Mouse (Mus musculus) gastrocnemius, adult 2 months (tissue): ENCODE measurements around the gene Psors1c2. TPM values are rescaled to one million over a fixed set of nuclear protein-coding genes. Genes with fewer than 3 reads are reported as not detected.

Experiments
- DNase-seq: peaks from one replicate; pipeline ENCODE4 v3.0.0; 2022
- H3K27ac ChIP-seq: fragments of 200-600 bp; 2 replicates; pipeline ENCODE4 v1.8.1; 2022; ENCODE audit warnings: mild to moderate bottlenecking
- H3K4me3 ChIP-seq: fragments of 200-600 bp; 2 replicates; pipeline ENCODE4 v1.8.1; 2022; ENCODE audit warnings: mild to moderate bottlenecking, moderate library complexity
- CTCF ChIP-seq: fragments of 200-600 bp; IDR thresholded peaks from 2 replicates; pipeline ENCODE4 v1.8.1; 2022; ENCODE audit warnings: antibody characterized with exemption, mild to moderate bottlenecking, moderate library complexity
- intact Hi-C: fragments of 180-260 bp; cut with DNase I; formaldehyde crosslinking; loops from one replicate; pipeline ENCODE4 v1.15.1; 2025
- total RNA-seq, 2 experiments: library from RNA; stranded (reverse); gene quantifications; 2 replicates each; pipeline ENCODE4 v1.2.3; 2021

The Psors1c2 gene
- total RNA-seq, 2 experiments from 2014 or later: not detected

GRCm38 (mm10) chr17:35534343-35534742 lies 1.3 kb downstream of the Psors1c2 start:
- peak; percentile 92 for TF ChIP-seq CTCF
- intact Hi-C loops: no loop called here
- Histone ChIP-seq H3K4me3 (peak overlapping the region; percentile 63), H3K27ac (peak overlapping the region; percentile 48; the same call in 1 of the 2 replicates)
- peak; percentile 75 for DNase-seq

- no peak overlapping the region for H3K4me3 ChIP-seq
- H3K27ac ChIP-seq: no peak overlapping the region
- DNase-seq: no peak
- intact Hi-C loops: no loop called here
- no peak for TF ChIP-seq CTCF
These were observed 4.4 kb downstream of the Psors1c2 start for GRCm38 (mm10) chr17:35537421-35537820.

- TF ChIP-seq CTCF: no peak
- Histone ChIP-seq H3K27ac (no peak overlapping the region), H3K4me3 (no peak overlapping the region)
- no peak for DNase-seq
- intact Hi-C loops: no loop called here
These were observed 5.5 kb downstream of the Psors1c2 start for GRCm38 (mm10) chr17:35538476-35538875.

- no peak for TF ChIP-seq CTCF
- H3K4me3 ChIP-seq: no peak overlapping the region
- intact Hi-C loops: no loop called here
These were observed 6.5 kb downstream of the Psors1c2 start for GRCm38 (mm10) chr17:35539540-35539939.

GRCm38 (mm10) chr17:35542761-35543411 lies 9.9 kb downstream of the Psors1c2 start:
- no peak for DNase-seq
- Histone ChIP-seq H3K4me3 (peak overlapping the region; percentile 35; the same call in 1 of the 2 replicates), H3K27ac (no peak overlapping the region)
- TF ChIP-seq CTCF: no peak
- intact Hi-C loops: no loop called here

More at GRCm38 (mm10) chr17:35539540-35539939, 6.5 kb downstream of the Psors1c2 start:
- no peak overlapping the region for H3K27ac ChIP-seq
- no peak for DNase-seq

- no peak for TF ChIP-seq CTCF
- no peak overlapping the region for H3K27ac ChIP-seq
- H3K4me3 ChIP-seq: peak overlapping the region; percentile 35; the same call in 1 of the 2 replicates
- DNase-seq: no peak
- intact Hi-C loops: no loop called here
These were observed 10.4 kb downstream of the Psors1c2 start for GRCm38 (mm10) chr17:35543412-35543861.

GRCm38 (mm10) chr17:35544001-35544400 lies 11.0 kb downstream of the Psors1c2 start:
- intact Hi-C loops: no loop called here
- DNase-seq: no peak
- TF ChIP-seq CTCF: no peak
- H3K27ac ChIP-seq: no peak overlapping the region
- H3K4me3 ChIP-seq: no peak overlapping the region

GRCm38 (mm10) chr17:35544680-35545079 lies 11.7 kb downstream of the Psors1c2 start:
- Histone ChIP-seq H3K27ac (no peak overlapping the region), H3K4me3 (no peak overlapping the region)
- intact Hi-C loops: no loop called here
- peak; percentile 54 for DNase-seq
- peak; percentile 91 for TF ChIP-seq CTCF

- Histone ChIP-seq H3K4me3 (no peak overlapping the region), H3K27ac (no peak overlapping the region)
- intact Hi-C loops: no loop called here
- TF ChIP-seq CTCF: no peak
- DNase-seq: no peak
These were observed 14.5 kb downstream of the Psors1c2 start for GRCm38 (mm10) chr17:35547465-35547864.

GRCm38 (mm10) chr17:35548636-35549035 lies 15.6 kb downstream of the Psors1c2 start:
- no peak overlapping the region for H3K4me3 ChIP-seq
- H3K27ac ChIP-seq: peak overlapping the region; percentile 80
- no peak for TF ChIP-seq CTCF
- no peak for DNase-seq
- intact Hi-C loops: no loop called here

- peak overlapping the region; percentile 64 for H3K4me3 ChIP-seq
- H3K27ac ChIP-seq: peak overlapping the region; percentile 80
- intact Hi-C loops: no loop called here
- no peak for TF ChIP-seq CTCF
- DNase-seq: peak; percentile 83
These were observed 16.6 kb downstream of the Psors1c2 start for GRCm38 (mm10) chr17:35549437-35550142.

- Histone ChIP-seq H3K27ac (peak overlapping the region; percentile 80), H3K4me3 (peak overlapping the region; percentile 64)
- peak; percentile 14; the same call in 1 of the 2 replicates for TF ChIP-seq CTCF
- intact Hi-C loops: no loop called here
- no peak for DNase-seq
These were observed 17.1 kb downstream of the Psors1c2 start for GRCm38 (mm10) chr17:35550143-35550494.

- DNase-seq: no peak
- TF ChIP-seq CTCF: no peak
- intact Hi-C loops: no loop called here
- H3K4me3 ChIP-seq: no peak overlapping the region
- peak overlapping the region; percentile 28 for H3K27ac ChIP-seq
These were observed 17.9 kb downstream of the Psors1c2 start for GRCm38 (mm10) chr17:35550871-35551270.
